Mouse (Mus musculus) kidney, postnatal 36 days (tissue): ENCODE measurements around the gene Cpsf6.

ENCODE experiments used
- DNase-seq, 2 experiments: peaks; one replicate each; pipeline ENCODE4 v3.0.0; 2021 to 2022; ENCODE audit warnings: mixed read lengths in 2 of 2

Cpsf6 gene

DNA sequence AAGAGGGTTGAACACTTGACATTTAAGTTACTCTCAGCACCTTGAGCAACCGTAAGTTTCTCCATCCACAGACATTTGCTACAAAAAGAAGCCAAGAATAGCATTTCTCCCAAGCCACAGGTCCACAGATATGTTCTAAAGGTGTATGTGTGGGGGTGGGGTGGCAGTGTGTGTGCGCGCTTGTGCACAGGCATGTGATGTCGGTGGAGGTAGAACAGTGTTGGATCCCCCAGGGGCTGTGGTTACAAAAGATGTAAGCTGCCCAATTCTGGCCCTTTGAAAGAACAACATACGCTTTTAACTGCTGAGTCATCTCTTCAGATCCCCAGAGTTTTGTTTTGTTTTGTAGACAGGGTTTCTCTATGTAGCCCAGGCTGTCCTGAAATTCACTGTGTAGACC, 57.2 kb downstream of the Cpsf6 start:
- DNase-seq, result no peak

DNA sequence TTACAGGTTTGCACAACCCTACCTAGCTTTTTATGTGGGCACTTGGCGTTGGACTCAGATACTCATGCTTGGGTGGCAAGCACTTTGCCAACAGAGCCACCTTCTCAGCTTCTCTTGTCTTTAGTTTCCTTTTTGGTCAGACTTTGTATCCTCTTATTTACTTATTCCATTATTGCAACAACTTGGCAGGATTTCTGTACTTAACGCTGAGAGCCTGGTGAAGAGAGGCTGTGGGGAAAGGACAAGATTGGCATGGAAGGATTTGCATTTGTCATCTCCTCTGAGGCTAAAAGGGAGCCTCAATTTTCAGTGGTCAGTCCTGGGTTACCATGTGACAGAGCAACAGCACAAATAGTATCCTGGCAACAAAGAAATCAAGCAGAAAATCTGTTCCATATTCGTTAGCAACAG, 59.2 kb downstream of the Cpsf6 start:
- DNase-seq, result peak in 1 of 2 experiments; percentile 7

DNA sequence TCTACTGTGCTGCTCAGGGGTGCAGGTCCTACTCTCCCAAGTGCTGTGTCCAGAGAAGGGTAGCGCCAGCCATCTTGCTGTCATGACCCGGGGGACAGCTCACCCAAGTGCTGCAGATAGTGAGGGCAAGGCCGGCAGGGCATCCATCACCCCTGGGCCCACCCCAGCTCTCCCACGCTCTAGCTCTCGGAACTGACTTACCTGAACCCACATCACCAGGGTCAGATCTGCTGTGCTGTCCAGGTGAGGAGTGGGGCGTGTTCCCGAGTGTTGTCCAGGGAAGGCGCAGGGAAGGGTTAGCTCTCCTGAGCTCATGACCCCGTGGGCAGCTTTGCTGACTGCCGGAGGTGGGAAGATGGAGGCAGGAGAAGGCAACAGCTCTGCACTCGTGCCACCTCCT, 63.4 kb downstream of the Cpsf6 start:
- DNase-seq, result no peak

DNA sequence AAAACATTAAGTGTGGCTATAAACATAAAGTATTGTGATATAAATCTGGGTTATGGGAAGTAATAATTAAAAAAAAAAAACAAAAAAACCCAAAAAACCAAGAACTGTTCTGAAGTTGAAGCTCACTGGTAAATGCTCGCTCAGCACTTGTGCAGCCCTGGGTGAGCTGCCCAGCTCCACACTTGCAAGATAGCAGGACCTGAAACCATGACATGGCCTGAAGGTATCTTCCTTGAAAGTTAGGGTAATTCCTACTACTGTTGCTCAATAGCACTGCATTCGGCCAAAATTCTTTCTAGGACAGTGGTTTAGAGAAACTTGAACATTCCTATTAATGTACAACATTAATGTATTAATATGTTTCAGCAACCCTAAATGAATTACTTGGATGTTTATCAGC, 66.7 kb downstream of the Cpsf6 start:
- DNase-seq, result no peak

DNA sequence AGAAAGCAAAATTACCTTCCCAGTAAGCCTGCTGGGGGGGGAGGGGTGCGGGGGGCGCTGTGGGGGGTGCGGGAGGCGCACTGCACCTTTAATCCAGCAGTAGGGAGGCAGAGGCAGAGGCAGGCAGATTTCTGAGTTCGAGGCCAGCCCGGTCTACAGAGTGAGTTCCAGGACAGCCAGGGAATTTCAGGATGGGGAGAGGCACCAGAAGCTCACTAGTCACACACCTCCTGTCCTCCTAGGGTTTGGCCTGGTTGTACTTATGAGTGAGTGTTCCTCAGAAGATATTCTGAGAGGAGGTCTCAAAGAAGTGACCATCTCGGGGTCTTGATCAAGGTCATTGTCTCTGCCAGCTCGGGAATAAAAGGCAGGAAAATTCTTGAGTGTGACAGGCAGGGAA, 67.6 kb downstream of the Cpsf6 start:
- DNase-seq, result no peak

DNA sequence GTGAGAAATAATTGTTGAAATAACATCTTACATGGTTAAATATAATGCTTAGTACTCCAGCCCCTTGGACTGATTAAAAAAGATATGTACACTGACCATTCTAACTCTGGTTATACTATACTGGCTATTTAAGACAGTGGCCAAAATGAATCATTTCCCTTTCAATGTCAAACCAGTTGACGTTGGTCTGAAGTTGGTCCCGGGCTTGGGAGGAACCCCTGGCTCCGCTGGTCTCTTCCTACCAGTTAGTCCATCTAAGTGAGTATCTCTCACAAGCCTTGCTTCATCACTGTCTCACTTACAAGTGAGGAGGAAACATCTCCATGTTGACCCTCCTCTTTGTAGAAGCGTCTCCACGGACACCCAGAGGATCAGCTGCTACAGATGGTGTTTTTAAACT, 75.4 kb downstream of the Cpsf6 start:
- no peak for DNase-seq

DNA sequence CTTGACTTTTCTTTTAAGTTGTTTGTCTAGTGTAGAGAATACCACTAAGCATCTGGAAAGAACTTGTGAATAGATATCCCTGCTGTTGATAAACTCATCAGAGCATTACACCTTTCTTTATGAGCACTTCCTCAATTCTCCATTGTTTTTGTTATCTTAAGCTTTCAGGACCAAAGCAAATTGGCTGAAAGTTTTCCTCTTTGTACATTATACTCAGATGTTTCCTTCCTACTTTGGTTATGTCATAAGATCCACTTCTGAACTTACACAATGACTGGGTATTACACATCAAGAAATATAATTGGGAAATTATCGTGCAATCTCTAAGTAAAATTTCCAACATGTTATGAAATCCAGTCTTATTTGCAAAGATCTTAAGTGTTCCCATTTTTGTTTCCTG, 78.1 kb downstream of the Cpsf6 start:
- DNase-seq, result no peak

DNA sequence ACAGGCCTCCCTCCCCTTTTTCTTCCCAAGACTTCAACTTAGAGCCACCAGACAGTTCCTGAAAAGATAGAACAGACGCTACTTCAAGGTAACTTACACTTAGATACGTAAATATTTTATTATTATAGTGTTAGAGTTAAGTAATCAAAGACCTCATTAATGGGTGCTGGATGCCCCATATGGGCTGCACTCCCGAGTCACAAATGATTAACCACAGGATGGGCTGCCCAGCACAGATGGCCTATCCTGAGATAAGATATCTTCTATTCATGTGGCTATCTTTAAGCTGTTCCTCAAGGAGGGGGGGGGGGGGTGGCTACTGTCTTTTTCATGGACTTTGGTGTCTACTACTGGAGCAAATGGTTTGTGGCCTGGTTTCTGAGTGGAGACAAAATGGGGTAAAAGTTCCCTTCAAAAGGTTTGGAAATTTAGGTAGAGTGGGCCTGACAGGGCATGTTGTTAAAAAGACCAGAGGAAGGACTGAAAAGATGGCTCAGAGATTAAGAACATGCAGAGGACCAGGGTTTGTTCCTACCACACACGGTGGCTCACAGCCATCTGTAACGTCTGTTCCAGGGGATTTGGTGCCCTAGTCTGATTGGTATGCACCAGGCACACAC, 79.8 kb downstream of the Cpsf6 start:
- no peak for DNase-seq

DNA sequence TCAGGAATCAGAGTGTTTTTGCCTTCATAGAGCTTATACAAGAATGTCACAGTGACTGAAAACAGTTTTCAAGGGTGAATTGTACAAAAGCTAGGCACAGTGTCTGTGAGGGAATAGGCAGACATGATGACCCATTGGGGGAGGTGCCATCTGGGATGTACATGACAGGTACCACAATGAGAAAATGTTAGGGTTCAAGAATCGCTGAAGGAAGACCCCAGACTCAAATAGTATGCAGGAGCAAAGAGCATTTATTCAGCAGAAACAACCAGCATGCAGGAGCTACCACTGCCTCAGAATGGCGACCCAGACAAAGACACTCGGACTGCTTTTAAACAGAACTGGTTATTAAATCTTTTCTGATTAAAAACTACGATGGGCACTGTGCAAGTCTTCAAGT, 80.7 kb downstream of the Cpsf6 start:
- no peak for DNase-seq

DNA sequence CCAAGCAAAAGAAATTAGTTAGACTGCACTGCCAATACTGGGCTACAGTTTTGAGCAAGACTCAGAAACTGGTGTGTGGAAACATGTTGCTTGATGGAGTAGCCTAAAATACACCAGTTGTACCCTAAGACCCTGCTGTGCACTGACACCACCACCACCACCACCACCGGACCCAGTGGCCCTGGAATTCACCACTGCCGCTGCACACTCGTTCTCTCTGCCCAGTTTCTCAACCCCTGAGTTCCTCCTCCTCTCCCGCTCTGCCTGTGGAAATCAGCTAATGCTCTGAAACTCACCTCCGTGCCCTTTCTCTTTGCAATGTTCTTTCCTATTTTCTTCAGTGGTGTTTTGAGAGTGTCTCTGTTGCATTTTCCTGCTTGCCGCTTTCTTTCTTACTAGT, 81.5 kb downstream of the Cpsf6 start:
- no peak for DNase-seq
